Mouse (Mus musculus) erythroblast, embryonic 14.5 days (primary cell): ENCODE measurements around the gene Syk.

Experiments used
- GATA1 ChIP-seq: IDR thresholded peaks from 2 replicates; pipeline ENCODE4 v1.6.1; 2012; ENCODE audit warnings: low read length, inconsistent platforms, mixed read lengths
- TAL1 ChIP-seq: IDR thresholded peaks from 3 replicates; pipeline ENCODE4 v1.6.1; 2012; ENCODE audit warnings: low read length, inconsistent platforms, mixed read lengths

GRCm38 (mm10) chr13:52669889-52670288 is 86.9 kb downstream of the Syk start:
- TF ChIP-seq TAL1 (no peak), GATA1 (no peak)
